Mouse (Mus musculus): ENCODE measurements around the gene Fam69b. TPM values are rescaled to one million over a fixed set of nuclear protein-coding genes. Genes with fewer than 3 reads are reported as not detected.
"Not testable (repeated sequence)": the region's sequence is repeated elsewhere in the genome, so short reads cannot be mapped to it uniquely, and the experiment has no call there.

Fam69b gene
- polyA plus RNA-seq, 1 experiment from 2014 or later: 4.6 TPM

DNA sequence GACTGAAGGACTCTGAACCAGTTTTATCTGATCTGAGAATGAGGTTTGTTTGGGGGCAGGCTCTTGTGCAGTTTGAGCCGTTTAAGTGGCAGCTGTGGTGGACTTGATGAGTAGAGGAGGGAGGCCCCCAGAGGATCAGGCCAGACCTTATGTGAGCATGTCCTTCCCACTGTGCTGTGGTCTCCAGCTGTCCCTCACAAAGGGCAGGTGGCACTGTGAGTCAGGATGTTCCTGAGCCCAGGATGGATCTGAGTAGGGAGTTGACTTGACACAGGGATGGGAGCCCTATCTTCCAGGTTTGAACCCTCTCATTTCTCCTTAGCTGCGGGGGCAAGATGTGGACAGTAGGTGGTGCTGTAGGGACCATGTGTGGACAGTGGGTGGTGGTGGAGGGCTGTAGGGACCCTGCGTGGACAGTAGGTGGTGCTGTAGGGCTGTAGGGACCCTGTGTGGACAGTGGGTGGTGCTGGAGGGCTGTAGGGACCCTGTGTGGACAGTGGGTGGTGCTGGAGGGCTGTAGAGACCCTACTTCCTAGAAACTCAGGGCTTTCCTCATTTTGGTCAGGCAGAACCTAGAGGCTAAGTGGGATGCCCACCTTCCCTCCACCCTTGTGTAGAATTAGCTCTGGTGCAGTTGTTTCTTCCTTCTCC is 18.5 kb downstream of the Fam69b start:
- ATAC-seq: peak; percentile 86
- Histone ChIP-seq H3K4me3 (no peak overlapping the region), H3K27ac (no peak overlapping the region), H3K4me1 (peaks cover 8% of the 10 kb centered on the region; the same call in 1 of the 2 replicates), H3K9me3 (replicated peaks) (no peaks in the 10 kb centered on the region), H3K4me2 (no peak overlapping the region), H3K27me3 (replicated peaks) (0 out of 2 replicates have a peak, but pooled peaks cover 6% of the 10 kb centered on the region), H3K9ac (no peak overlapping the region), H3K36me3 (no peaks in the 10 kb centered on the region)
- WGBS (ENCODE audit: insufficient replicate concordance): 14% methylated on average over 3 of the region's 3 CpGs

DNA sequence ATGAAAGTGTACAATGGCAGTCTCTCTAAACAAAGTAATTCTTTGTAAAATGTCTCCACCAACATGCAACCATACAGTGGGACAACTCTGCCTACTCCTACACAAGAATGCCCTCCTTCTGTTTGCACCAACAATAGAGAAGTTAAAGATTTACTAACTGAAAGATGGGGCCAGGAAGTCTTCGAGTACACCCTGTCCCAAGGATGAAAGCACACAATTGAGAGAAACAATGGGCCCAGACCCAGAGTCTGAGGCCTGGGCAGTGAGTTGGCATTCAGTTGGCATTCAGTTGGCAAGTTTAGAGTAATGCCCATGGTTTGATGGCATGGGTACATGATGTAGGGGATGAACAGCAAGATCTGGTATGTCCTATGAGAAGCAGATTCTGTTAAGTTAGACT is 26.4 kb downstream of the Fam69b start:
- H3K9ac ChIP-seq: no peak overlapping the region

DNA sequence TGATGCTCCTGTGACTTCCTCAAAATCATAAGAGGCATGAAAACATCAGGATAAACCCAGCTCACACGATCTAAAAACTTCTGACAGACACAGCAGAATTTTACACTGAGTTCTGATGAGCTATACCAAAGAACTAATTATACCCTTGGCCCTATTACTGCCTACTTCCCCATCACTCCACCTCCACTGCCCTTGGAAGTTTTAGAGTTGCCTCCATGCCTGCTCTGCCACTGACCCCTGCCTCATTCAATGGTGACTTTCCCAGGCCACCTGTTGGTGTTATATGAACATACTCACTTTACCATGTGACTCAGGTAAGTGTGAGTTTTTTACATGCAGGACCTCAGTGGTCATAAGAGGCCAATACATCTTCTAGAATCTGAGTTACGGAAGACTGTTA is 29.2 kb downstream of the Fam69b start:
- WGBS (ENCODE audit: insufficient replicate concordance): 70% methylated on average over 2 of the region's 2 CpGs

More for the DNA sequence above, 26.4 kb downstream of the Fam69b start:
- Histone ChIP-seq H3K36me3 (no peaks in the 10 kb centered on the region), H3K4me2 (no peak overlapping the region), H3K4me3 (no peak overlapping the region), H3K9me3 (replicated peaks) (no peaks in the 10 kb centered on the region), H3K4me1 (no peaks in the 10 kb centered on the region), H3K27ac (no peak overlapping the region), H3K27me3 (replicated peaks) (peaks cover 5% of the 10 kb centered on the region; the same call in 1 of the 2 replicates)
- 43% methylated on average over 1 of the region's 1 CpGs for WGBS (ENCODE audit: insufficient replicate concordance)
- ATAC-seq: no peak

DNA sequence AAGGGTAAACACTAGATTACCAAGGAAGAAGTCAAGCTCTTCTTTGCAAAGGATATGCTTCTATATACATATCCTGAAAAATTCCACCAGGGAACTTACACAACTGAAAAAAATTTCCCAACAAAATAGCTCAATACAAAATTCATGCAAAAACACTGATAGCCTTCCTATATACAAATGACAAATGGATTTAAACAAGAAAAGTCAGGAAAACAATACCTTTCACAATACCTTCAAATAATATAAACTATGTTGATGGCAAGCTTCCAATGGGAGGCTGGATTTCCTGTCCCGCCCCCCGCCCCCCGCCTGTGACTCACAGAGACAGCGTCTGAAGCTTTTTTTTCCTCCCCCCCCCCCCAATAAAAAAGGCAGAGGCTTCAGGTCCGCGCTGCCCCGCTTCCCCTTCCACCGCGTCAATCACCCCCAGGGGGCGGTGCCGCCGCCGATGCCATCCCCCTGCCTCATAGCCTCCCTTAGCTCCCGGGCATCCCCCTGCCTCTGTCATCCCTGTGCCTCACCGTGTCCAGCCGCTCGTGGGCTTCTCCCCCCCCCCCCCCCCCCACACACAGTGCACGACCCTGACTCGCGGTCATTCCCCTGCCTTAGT is 33.0 kb downstream of the Fam69b start:
- H3K27me3 ChIP-seq (replicated peaks): peaks cover 25% of the 10 kb centered on the region
- WGBS (ENCODE audit: insufficient replicate concordance): under 1% methylated on average over 17 of the region's 20 CpGs
- H3K4me1 ChIP-seq: peaks cover 4% of the 10 kb centered on the region; the same call in 1 of the 2 replicates
- no peak overlapping the region for H3K27ac ChIP-seq
- H3K36me3 ChIP-seq: no peaks in the 10 kb centered on the region
- peak overlapping the region; percentile 56 for H3K4me2 ChIP-seq
- no peak for ATAC-seq
- H3K9me3 ChIP-seq (replicated peaks): no peaks in the 10 kb centered on the region
- H3K4me3 ChIP-seq: peak overlapping the region; percentile 28; the same call in 1 of the 2 replicates
- no peak overlapping the region for H3K9ac ChIP-seq

More for the DNA sequence above, 29.2 kb downstream of the Fam69b start:
- H3K9me3 ChIP-seq (replicated peaks): no peaks in the 10 kb centered on the region
- H3K27ac ChIP-seq: no peak overlapping the region
- no peaks in the 10 kb centered on the region for H3K36me3 ChIP-seq
- ATAC-seq: no peak
- no peak overlapping the region for H3K4me3 ChIP-seq
- H3K9ac ChIP-seq: no peak overlapping the region
- peaks cover 19% of the 10 kb centered on the region for H3K27me3 ChIP-seq (replicated peaks)
- peaks cover 4% of the 10 kb centered on the region; the same call in 1 of the 2 replicates for H3K4me1 ChIP-seq
- H3K4me2 ChIP-seq: no peak overlapping the region

DNA sequence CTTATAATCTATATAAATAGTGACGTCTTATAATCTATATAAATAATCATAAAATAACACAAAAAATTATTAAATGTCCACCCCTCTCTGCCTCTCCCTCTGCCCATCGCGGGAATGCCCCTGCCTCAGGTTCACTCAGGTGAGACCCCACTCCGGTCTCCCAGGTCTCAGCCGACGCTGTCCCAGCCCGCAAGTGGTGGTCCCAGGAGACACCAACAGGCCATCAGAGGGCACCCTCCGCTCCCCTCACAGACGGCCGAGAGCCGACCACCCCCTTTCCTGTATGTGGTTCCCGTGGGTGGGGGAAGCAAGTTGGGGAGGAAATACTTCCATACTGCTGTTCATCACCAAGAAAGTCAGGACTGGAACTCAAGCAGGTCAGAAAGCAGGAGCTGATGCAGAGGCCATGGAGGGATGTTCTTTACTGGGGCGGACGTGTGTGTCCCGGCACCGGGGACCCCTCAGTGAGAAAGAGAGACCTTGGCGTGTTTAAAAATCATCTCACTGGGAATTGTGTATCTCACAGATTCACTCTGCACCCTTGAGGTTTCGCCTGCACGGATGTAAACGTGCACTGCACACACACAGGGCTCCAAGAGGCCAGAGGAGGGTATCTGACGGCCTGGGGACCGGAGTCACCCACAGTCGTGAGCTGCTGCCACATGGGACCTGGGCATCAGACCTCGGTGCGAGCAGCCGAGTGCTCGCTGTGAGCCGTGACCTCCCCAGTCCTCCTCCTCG is 33.7 kb downstream of the Fam69b start:
- Histone ChIP-seq H3K4me1 (peaks cover 4% of the 10 kb centered on the region; the same call in 1 of the 2 replicates), H3K9ac (no peak overlapping the region), H3K27me3 (replicated peaks) (peaks cover 25% of the 10 kb centered on the region), H3K4me2 (peak overlapping the region; percentile 56), H3K36me3 (no peaks in the 10 kb centered on the region), H3K27ac (no peak overlapping the region), H3K4me3 (peak overlapping the region; percentile 28; the same call in 1 of the 2 replicates), H3K9me3 (replicated peaks) (no peaks in the 10 kb centered on the region)
- ATAC-seq: no peak
- 40% methylated on average over 29 of the region's 29 CpGs for WGBS (ENCODE audit: insufficient replicate concordance)

DNA sequence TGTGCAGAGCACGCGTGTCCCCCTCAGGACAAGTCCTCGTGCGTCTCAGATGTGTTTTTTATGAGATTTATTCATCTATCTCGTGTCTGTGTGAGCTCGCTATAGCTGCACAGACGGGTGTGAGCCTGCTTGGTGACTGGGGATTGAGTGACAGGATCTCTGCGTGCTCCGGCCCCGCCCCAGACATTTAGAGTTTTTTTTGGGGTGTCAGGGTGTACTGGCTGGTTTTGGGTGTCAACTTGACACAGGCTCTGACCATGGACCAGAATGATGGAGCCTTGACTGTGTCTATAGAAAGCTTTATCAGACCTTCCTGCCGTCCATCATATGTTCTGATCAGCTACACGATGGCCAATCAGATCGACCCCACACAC is 34.2 kb downstream of the Fam69b start:
- no peak overlapping the region for H3K4me3 ChIP-seq
- peaks cover 4% of the 10 kb centered on the region; the same call in 1 of the 2 replicates for H3K4me1 ChIP-seq
- H3K9ac ChIP-seq: no peak overlapping the region
- H3K36me3 ChIP-seq: no peaks in the 10 kb centered on the region
- ATAC-seq: no peak
- H3K27ac ChIP-seq: no peak overlapping the region
- no peaks in the 10 kb centered on the region for H3K9me3 ChIP-seq (replicated peaks)
- whole genome bisulfite sequencing (ENCODE audit: insufficient replicate concordance): 65% methylated on average over 13 of the region's 13 CpGs
- H3K4me2 ChIP-seq: no peak overlapping the region
- H3K27me3 ChIP-seq (replicated peaks): peaks cover 25% of the 10 kb centered on the region

DNA sequence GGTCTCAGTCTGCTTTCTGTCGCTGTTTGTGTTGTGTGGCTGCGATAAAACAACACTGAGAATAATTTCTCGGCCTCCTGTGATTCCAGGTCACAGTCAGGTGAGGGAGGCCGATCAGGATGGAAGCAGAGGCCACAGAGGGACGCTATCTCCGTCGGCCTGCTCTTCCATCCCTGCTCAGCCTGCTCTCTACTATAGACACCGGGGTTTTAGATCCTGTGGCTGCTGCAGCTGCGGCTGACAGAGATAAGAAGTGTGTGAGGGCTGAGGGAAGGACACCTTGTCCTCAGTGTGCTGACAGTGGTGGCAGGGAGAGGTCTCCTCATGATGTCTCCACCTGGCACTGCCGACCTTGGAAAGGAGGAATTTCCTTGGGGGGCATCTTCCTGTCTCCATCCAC is 34.9 kb downstream of the Fam69b start:
- 42% methylated on average over 10 of the region's 10 CpGs for WGBS (ENCODE audit: insufficient replicate concordance)
- peaks cover 25% of the 10 kb centered on the region for H3K27me3 ChIP-seq (replicated peaks)
- H3K4me1 ChIP-seq: peaks cover 4% of the 10 kb centered on the region; the same call in 1 of the 2 replicates
- no peak overlapping the region for H3K27ac ChIP-seq
- no peak overlapping the region for H3K4me2 ChIP-seq
- no peak overlapping the region for H3K4me3 ChIP-seq
- H3K36me3 ChIP-seq: no peaks in the 10 kb centered on the region
- no peak overlapping the region for H3K9ac ChIP-seq
- no peak for ATAC-seq
- no peaks in the 10 kb centered on the region for H3K9me3 ChIP-seq (replicated peaks)

DNA sequence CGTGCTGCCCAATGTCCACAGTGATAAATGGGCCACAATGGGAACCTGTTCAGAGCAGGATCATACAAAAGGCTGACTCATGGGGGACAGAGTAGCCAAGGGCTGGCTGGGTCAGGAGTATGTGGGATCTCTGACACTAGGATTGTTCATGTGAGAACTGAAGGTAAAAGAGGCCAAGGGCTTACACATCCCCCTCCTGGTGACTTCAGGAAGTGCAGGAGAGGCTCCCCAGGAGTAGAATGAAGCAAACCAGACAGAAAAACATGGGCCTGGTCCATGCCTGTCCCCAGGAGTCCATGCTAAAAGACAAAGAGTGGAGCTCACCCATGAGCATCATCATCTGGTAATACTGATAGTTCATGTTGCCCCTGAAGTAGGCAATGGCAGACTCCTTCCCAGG is 35.3 kb downstream of the Fam69b start:
- H3K9ac ChIP-seq; H3K4me2 ChIP-seq; H3K9me3 ChIP-seq (replicated peaks); H3K4me1 ChIP-seq; H3K27ac ChIP-seq; ATAC-seq; H3K4me3 ChIP-seq; H3K36me3 ChIP-seq: not testable (repeated sequence)
- WGBS (ENCODE audit: insufficient replicate concordance): 60% methylated on average over 1 of the region's 1 CpGs
- H3K27me3 ChIP-seq (replicated peaks): peaks cover 25% of the 10 kb centered on the region

DNA sequence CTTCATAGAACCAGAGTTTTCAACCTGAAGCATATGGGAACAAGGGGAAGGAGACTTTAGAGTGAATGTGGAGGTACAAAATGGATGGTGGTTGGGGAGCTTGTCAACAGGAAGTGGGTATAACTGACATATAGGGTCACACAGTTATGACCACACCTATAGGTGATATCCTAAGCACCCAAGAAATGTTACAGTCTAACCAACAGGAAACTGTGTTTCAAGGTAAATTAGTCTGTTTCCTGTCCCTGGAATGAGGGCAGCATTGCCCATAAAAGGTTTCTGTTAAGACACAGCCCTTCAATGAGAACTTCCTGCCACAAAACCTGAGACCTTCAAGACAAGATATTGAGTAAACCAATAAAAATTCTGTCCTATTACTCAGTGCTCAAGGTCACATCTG is 40.5 kb downstream of the Fam69b start:
- H3K4me2 ChIP-seq: no peak overlapping the region
- no peak for ATAC-seq
- no peak overlapping the region for H3K9ac ChIP-seq
- no peaks in the 10 kb centered on the region for H3K27me3 ChIP-seq (replicated peaks)
- no peak overlapping the region for H3K27ac ChIP-seq
- no peak overlapping the region for H3K4me3 ChIP-seq
- no peaks in the 10 kb centered on the region for H3K36me3 ChIP-seq
- H3K4me1 ChIP-seq: no peaks in the 10 kb centered on the region
- no peaks in the 10 kb centered on the region for H3K9me3 ChIP-seq (replicated peaks)

DNA sequence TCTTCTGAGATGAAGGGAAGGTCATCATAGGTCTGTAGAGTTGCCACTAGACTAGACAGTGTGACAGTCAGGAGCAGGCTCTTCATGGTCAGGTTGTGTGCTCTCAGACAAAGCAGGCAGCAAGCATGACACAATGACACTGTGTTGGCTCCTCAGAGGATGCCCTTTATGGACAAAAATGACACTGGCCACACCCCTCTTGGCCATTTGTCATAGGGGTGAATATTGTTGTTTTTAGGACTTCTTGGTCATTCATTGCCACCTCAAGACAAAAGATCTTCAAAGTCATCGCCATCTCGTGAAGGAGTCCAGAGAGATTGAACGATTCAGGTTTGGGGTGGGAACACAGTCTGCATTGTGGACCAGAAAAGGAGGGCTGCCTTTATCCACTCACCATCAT is 42.9 kb downstream of the Fam69b start, which contains the start of gene Lcn4:
TSS of gene Lcn4 (minus strand) at position 101 of the 400 bp plus-strand sequence.
- Histone ChIP-seq H3K4me1 (no peaks in the 10 kb centered on the region), H3K9ac (no peak within 1 kb of the TSS), H3K4me3 (no peak within 1 kb of the TSS), H3K9me3 (replicated peaks) (no peaks in the 10 kb centered on the region), H3K27ac (no peak within 1 kb of the TSS), H3K27me3 (replicated peaks) (no peaks in the 10 kb centered on the region), H3K4me2 (no peak within 1 kb of the TSS), H3K36me3 (no peaks in the 10 kb centered on the region)
- WGBS (ENCODE audit: insufficient replicate concordance): 66% methylated on average over 3 of the region's 3 CpGs
- ATAC-seq: no peak
